Mouse (Mus musculus): Measurements from ENCODE around the gene Bean1.

GRCm38 (mm10) chr8:104253016-104253415 is 82.8 kb downstream of the Bean1 start:
- TF ChIP-seq CTCF (IDR thresholded peaks at IDR 0.05) = peak; percentile 59
- TF ChIP-seq EP300 (IDR thresholded peaks at IDR 0.05) = no peak

Data from lung, postnatal 0 days (tissue).